Mouse (Mus musculus) MEL (cell line): ENCODE results near the gene Ctnna2.

Experiments used
- CTCF ChIP-seq, 3 experiments: IDR thresholded peaks in 2 of 3; conservative IDR thresholded peaks in 1 of 3; 2 replicates each; pipeline ENCODE4 v1.5.1; 2011 to 2012; ENCODE audit warnings: low read length in 3 of 3, low read depth in 2 of 3, mild to moderate bottlenecking in 2 of 3, improper control_type of control experiment in 1 of 3, inconsistent platforms in 1 of 3, mixed read lengths in 1 of 3, moderate library complexity in 1 of 3; ENCODE audit not compliant: control insufficient read depth in 1 of 3, insufficient read depth in 1 of 3, poor library complexity in 1 of 3, severe bottlenecking in 1 of 3
- MYC ChIP-seq: IDR thresholded peaks from 2 replicates; pipeline ENCODE4 v1.6.1; 2011; ENCODE audit warnings: low read depth, mild to moderate bottlenecking, low read length, improper control_type of control experiment, moderate library complexity
- POLR2A ChIP-seq, 2 experiments: IDR thresholded peaks; 2 replicates each; pipeline ENCODE4 v1.6.1; 2011 to 2012; ENCODE audit warnings: low read length in 2 of 2, mild to moderate bottlenecking in 2 of 2, control low read depth in 1 of 2, improper control_type of control experiment in 1 of 2, low read depth in 1 of 2, moderate library complexity in 1 of 2; ENCODE audit not compliant: control insufficient read depth in 1 of 2, insufficient read depth in 1 of 2, poor library complexity in 1 of 2
- RCOR1 ChIP-seq: IDR thresholded peaks from 2 replicates; pipeline ENCODE4 v1.6.1; 2012; ENCODE audit warnings: low read depth, mild to moderate bottlenecking, inconsistent platforms, low read length, improper control_type of control experiment

DNA sequence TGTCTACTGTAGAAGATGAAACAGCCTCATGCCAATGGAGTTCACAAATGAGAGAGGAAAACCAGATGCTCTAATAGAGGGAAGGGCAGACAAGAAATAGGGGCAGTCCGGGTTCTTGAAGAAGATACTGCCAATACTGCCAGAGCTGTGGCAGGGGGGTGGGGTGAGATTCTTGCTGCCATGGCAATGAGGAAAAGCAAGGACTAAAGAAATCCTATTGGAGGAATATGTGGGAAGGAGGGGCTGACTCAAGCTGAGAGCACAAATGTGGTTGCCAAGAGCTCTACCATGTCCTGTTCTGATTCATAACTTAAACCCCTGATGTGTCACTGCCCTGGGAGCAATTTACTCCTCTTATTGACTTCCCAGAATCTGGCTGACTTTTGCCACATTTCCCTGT lies 878.5 kb downstream of the Ctnna2 start:
- TF ChIP-seq CTCF (IDR thresholded peaks at IDR 0.05 in 2 of 3, conservative IDR thresholded peaks at IDR 0.05 in 1 of 3; ENCODE audit: control insufficient read depth in 1 of 3, insufficient read depth in 1 of 3, low read depth in 2 of 3, low read length in 3 of 3, poor library complexity in 1 of 3, severe bottlenecking in 1 of 3): no peak
- TF ChIP-seq MYC: no peak
- TF ChIP-seq POLR2A (IDR thresholded peaks at IDR 0.05; ENCODE audit: control insufficient read depth in 1 of 2, insufficient read depth in 1 of 2, low read depth in 1 of 2, low read length in 2 of 2, poor library complexity in 1 of 2): no peak
- no peak for TF ChIP-seq RCOR1
